Mouse (Mus musculus): ENCODE measurements around the gene Tcte1. TPM values are rescaled to one million over a fixed set of nuclear protein-coding genes. Genes with fewer than 3 reads are reported as not detected.

The Tcte1 gene
- polyA plus RNA-seq (2014; fragmentation: Illumina TruSeq; extraction: RNeasy Lipid Tissue Mini Kit (QIAGEN cat#74804); ENCODE audit: low replicate concordance): not detected

GRCm38 (mm10) chr17:45523263-45523662 is at the start of gene Tcte1:
Tcte1 (plus strand) TSS chr17:45523434.

GRCm38 (mm10) chr17:45474669-45475465 is 48.4 kb upstream of the Tcte1 start, which contains the start of gene Spats1:
Spats1 (minus strand) TSS chr17:45475415.

GRCm38 (mm10) chr17:45506700-45507189 is 16.5 kb upstream of the Tcte1 start, which contains the start of gene Aars2:
Aars2 (plus strand) TSS chr17:45506841.

GRCm38 (mm10) chr17:45549617-45550181 is 26.5 kb downstream of the Tcte1 start, which contains the start of gene Tmem151b:
Tmem151b (minus strand) TSS chr17:45549677.

GRCm38 (mm10) chr17:45555452-45556106 is 32.3 kb downstream of the Tcte1 start, which contains the start of gene Nfkbie:
Nfkbie (plus strand) TSS chr17:45555703.

GRCm38 (mm10) chr17:45563655-45564530 is 40.7 kb downstream of the Tcte1 start, which contains the start of gene Slc35b2:
Slc35b2 (plus strand) TSS chr17:45563874.

GRCm38 (mm10) chr17:45573087-45573779 is 50.0 kb downstream of the Tcte1 start, which contains the start of gene Hsp90ab1:
Hsp90ab1 (minus strand) TSS chr17:45573271.

Other genes starting within 250 kb of the Tcte1 start
- 54.4 TPM for gene Cdc5l, start 89.7 kb upstream of the Tcte1 start, polyA plus RNA-seq (2014; fragmentation: Illumina TruSeq; extraction: RNeasy Lipid Tissue Mini Kit (QIAGEN cat#74804); ENCODE audit: low replicate concordance)
- not detected for gene Spats1, start 48.0 kb upstream of the Tcte1 start, polyA plus RNA-seq (2014; fragmentation: Illumina TruSeq; extraction: RNeasy Lipid Tissue Mini Kit (QIAGEN cat#74804); ENCODE audit: low replicate concordance)
- not detected for gene Aars2, start 16.6 kb upstream of the Tcte1 start, polyA plus RNA-seq (2014; fragmentation: Illumina TruSeq; extraction: RNeasy Lipid Tissue Mini Kit (QIAGEN cat#74804); ENCODE audit: low replicate concordance)
- not detected for gene Tmem151b, start 26.2 kb downstream of the Tcte1 start, polyA plus RNA-seq (2014; fragmentation: Illumina TruSeq; extraction: RNeasy Lipid Tissue Mini Kit (QIAGEN cat#74804); ENCODE audit: low replicate concordance)
- gene Nfkbie, start 32.3 kb downstream of the Tcte1 start, polyA plus RNA-seq (2014; fragmentation: Illumina TruSeq; extraction: RNeasy Lipid Tissue Mini Kit (QIAGEN cat#74804); ENCODE audit: low replicate concordance): 1.1 TPM
- 1.3 TPM for gene Slc35b2, start 40.4 kb downstream of the Tcte1 start, polyA plus RNA-seq (2014; fragmentation: Illumina TruSeq; extraction: RNeasy Lipid Tissue Mini Kit (QIAGEN cat#74804); ENCODE audit: low replicate concordance)
- 585 TPM for gene Hsp90ab1, start 49.8 kb downstream of the Tcte1 start, polyA plus RNA-seq (2014; fragmentation: Illumina TruSeq; extraction: RNeasy Lipid Tissue Mini Kit (QIAGEN cat#74804); ENCODE audit: low replicate concordance)
- 0.82 TPM for gene Slc29a1, start 76.2 kb downstream of the Tcte1 start, polyA plus RNA-seq (2014; fragmentation: Illumina TruSeq; extraction: RNeasy Lipid Tissue Mini Kit (QIAGEN cat#74804); ENCODE audit: low replicate concordance)
- not detected for gene Mymx, start 78.7 kb downstream of the Tcte1 start, polyA plus RNA-seq (2014; fragmentation: Illumina TruSeq; extraction: RNeasy Lipid Tissue Mini Kit (QIAGEN cat#74804); ENCODE audit: low replicate concordance)
- 0.63 TPM for gene Capn11, start 135.9 kb downstream of the Tcte1 start, polyA plus RNA-seq (2014; fragmentation: Illumina TruSeq; extraction: RNeasy Lipid Tissue Mini Kit (QIAGEN cat#74804); ENCODE audit: low replicate concordance)
- gene Mrpl14, start 162.9 kb downstream of the Tcte1 start, polyA plus RNA-seq (2014; fragmentation: Illumina TruSeq; extraction: RNeasy Lipid Tissue Mini Kit (QIAGEN cat#74804); ENCODE audit: low replicate concordance): not detected
- gene Tmem63b, start 163.5 kb downstream of the Tcte1 start, polyA plus RNA-seq (2014; fragmentation: Illumina TruSeq; extraction: RNeasy Lipid Tissue Mini Kit (QIAGEN cat#74804); ENCODE audit: low replicate concordance): 2.9 TPM
- gene 1600014C23Rik, start 210.4 kb downstream of the Tcte1 start, polyA plus RNA-seq (2014; fragmentation: Illumina TruSeq; extraction: RNeasy Lipid Tissue Mini Kit (QIAGEN cat#74804); ENCODE audit: low replicate concordance): not detected

Data from small intestine, adult 10 weeks (tissue).